Mouse (Mus musculus) neural tube, embryonic 11.5 days (tissue): ENCODE measurements around the gene Mpo. TPM values are rescaled to one million over a fixed set of nuclear protein-coding genes. Genes with fewer than 3 reads are reported as not detected.

Experiments
- ATAC-seq: fragments of 200-750 bp; cut with Nextera tagmentation; 2 replicates; pipeline ENCODE4 v1.8.0; 2017; ENCODE audit warnings: moderate number of reproducible peaks, mild to moderate bottlenecking, moderate TSS enrichment, moderate library complexity; ENCODE audit not compliant: insufficient read depth, low FRiP score, low TSS enrichment
- DNase-seq: peaks from one replicate; pipeline ENCODE4 v3.0.0-alpha.2; 2015; ENCODE audit warnings: low spot score
- H3K27ac ChIP-seq: fragments of 300-500 bp; sonication (generic); 2 replicates; pipeline ENCODE4 v1.5.1; 2014; ENCODE audit warnings: low read depth, mild to moderate bottlenecking, low read length
- H3K27me3 ChIP-seq: fragments of 300-500 bp; sonication (generic); 2 replicates; pipeline ENCODE4 v1.6.1; 2014; ENCODE audit warnings: mild to moderate bottlenecking, low read length, mixed read lengths; ENCODE audit not compliant: control insufficient read depth, insufficient read depth
- H3K36me3 ChIP-seq: fragments of 300-500 bp; sonication (generic); 2 replicates; pipeline ENCODE4 v1.6.1; 2014; ENCODE audit warnings: mild to moderate bottlenecking, low read length, moderate library complexity, mixed read lengths; ENCODE audit not compliant: control insufficient read depth, insufficient read depth
- H3K4me1 ChIP-seq: fragments of 300-500 bp; sonication (generic); 2 replicates; pipeline ENCODE4 v1.6.1; 2014; ENCODE audit warnings: low read length, mixed read lengths; ENCODE audit not compliant: control insufficient read depth, insufficient read depth
- H3K4me2 ChIP-seq: fragments of 300-500 bp; sonication (generic); 2 replicates; pipeline ENCODE4 v1.6.1; 2014; ENCODE audit warnings: low read depth, mild to moderate bottlenecking, moderate library complexity
- H3K4me3 ChIP-seq: fragments of 300-500 bp; sonication (generic); 2 replicates; pipeline ENCODE4 v1.5.1; 2014; ENCODE audit warnings: low read depth, low read length
- H3K9ac ChIP-seq: fragments of 300-500 bp; sonication (generic); 2 replicates; pipeline ENCODE4 v1.6.1; 2014; ENCODE audit warnings: mild to moderate bottlenecking, low read length
- H3K9me3 ChIP-seq: fragments of 300-500 bp; sonication (generic); 2 replicates; pipeline ENCODE4 v1.6.1; 2016; ENCODE audit warnings: low read length; ENCODE audit not compliant: control insufficient read depth
- WGBS: fragments of 180-500 bp; shearing (Covaris S2); extraction: QIAGEN DNeasy Blood & Tissue Kit; methylation state at CpG from one replicate; pipeline ENCODE4 v1.1.7; 2014; 5-methylcytosine and 5-hydroxymethylcytosine counted together
- polyA plus RNA-seq: library from polyadenylated mRNA; unstranded; fragments of >200 nt; fragmentation: Nextera tagmentation; extraction: Ambion mirVana; gene quantifications from 2 replicates; pipeline ENCODE4 v1.2.1, GENCODE M21; 2014

The Mpo gene
- polyA plus RNA-seq, 1 experiment from 2014 or later = 7.7 TPM

GRCm38 (mm10) chr11:87750043-87750421 lies 43.3 kb upstream of the Mpo start:
- no peak for ATAC-seq
- H3K4me1 ChIP-seq = no peaks in the 10 kb centered on the region
- WGBS = 81% methylated on average over 11 of the region's 11 CpGs

GRCm38 (mm10) chr11:87750521-87750920 lies 42.9 kb upstream of the Mpo start:
- no peak overlapping the region for H3K4me2 ChIP-seq
- no peak overlapping the region for H3K4me3 ChIP-seq
- no peaks in the 10 kb centered on the region for H3K9me3 ChIP-seq
- no peaks in the 10 kb centered on the region for H3K36me3 ChIP-seq
- 80% methylated on average over 3 of the region's 3 CpGs for WGBS
- H3K27ac ChIP-seq = no peak overlapping the region
- DNase-seq = no peak
- no peak overlapping the region for H3K9ac ChIP-seq
- H3K27me3 ChIP-seq = no peaks in the 10 kb centered on the region
- H3K4me1 ChIP-seq = no peaks in the 10 kb centered on the region
- no peak for ATAC-seq

More at GRCm38 (mm10) chr11:87750043-87750421, 43.3 kb upstream of the Mpo start:
- no peaks in the 10 kb centered on the region for H3K36me3 ChIP-seq
- H3K9me3 ChIP-seq = no peaks in the 10 kb centered on the region
- H3K4me3 ChIP-seq = no peak overlapping the region
- no peak overlapping the region for H3K27ac ChIP-seq
- no peak for DNase-seq
- H3K27me3 ChIP-seq = no peaks in the 10 kb centered on the region
- H3K9ac ChIP-seq = no peak overlapping the region
- no peak overlapping the region for H3K4me2 ChIP-seq

GRCm38 (mm10) chr11:87751031-87751430 lies 42.4 kb upstream of the Mpo start:
- Histone ChIP-seq H3K27ac (no peak overlapping the region), H3K4me2 (no peak overlapping the region), H3K27me3 (no peaks in the 10 kb centered on the region), H3K4me1 (no peaks in the 10 kb centered on the region), H3K9ac (no peak overlapping the region), H3K4me3 (no peak overlapping the region), H3K36me3 (no peaks in the 10 kb centered on the region), H3K9me3 (no peaks in the 10 kb centered on the region)
- 83% methylated on average over 8 of the region's 8 CpGs for WGBS
- no peak for ATAC-seq
- no peak for DNase-seq

DNA sequence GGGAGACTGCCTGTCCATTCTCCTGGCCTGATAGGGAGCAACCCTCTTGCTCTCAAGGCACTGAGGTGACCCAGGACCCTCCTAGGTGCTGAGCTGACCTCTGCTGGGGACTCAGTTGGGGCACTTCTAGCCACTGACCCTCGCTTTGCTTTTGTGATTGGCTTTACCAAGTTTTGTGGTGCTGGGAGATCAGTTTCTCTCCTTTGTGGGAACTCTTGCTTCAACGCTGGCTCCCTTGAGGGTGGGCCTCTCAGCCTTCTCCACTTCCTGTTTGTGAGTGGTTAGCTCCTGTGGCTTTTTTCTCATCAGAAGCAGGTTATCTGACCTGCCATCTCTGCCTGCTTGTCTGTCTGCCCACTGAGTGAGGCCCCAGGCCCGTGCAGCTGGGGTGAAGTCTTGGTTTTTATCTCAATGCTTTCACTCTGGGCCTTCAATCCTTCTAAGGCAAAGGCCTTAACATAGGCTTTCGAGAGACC lies 41.9 kb upstream of the Mpo start:
- ATAC-seq = no peak
- no peaks in the 10 kb centered on the region for H3K9me3 ChIP-seq
- no peaks in the 10 kb centered on the region for H3K27me3 ChIP-seq
- H3K27ac ChIP-seq = no peak overlapping the region
- H3K4me1 ChIP-seq = no peaks in the 10 kb centered on the region
- WGBS = 66% methylated on average over 4 of the region's 4 CpGs
- no peak overlapping the region for H3K4me2 ChIP-seq
- DNase-seq = no peak
- H3K9ac ChIP-seq = no peak overlapping the region
- no peak overlapping the region for H3K4me3 ChIP-seq
- no peaks in the 10 kb centered on the region for H3K36me3 ChIP-seq

DNA sequence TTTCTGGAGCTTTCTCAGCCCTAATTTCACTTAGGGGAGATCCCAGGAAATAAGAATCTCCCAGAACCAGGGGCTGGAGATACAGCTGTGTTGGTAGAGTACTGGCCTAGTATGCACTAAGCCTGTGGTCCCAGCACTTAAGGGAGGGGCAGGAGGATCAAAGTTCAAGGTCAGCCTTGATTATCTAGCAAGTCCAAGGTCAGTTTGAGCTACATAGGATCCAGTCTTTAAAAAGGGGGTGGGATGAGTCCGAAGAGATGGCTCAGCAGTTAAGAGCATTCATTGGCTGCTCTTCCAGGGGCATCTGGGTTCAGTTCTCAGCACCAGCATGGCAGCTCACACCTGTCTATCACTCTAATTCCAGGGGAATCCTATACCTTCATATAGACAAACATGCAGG lies 41.1 kb upstream of the Mpo start:
- H3K4me3 ChIP-seq = no peak overlapping the region
- H3K36me3 ChIP-seq = no peaks in the 10 kb centered on the region
- no peak overlapping the region for H3K9ac ChIP-seq
- WGBS = 80% methylated on average over 1 of the region's 1 CpGs
- H3K27me3 ChIP-seq = no peaks in the 10 kb centered on the region
- no peaks in the 10 kb centered on the region for H3K9me3 ChIP-seq
- H3K4me2 ChIP-seq = no peak overlapping the region
- ATAC-seq = no peak
- H3K27ac ChIP-seq = no peak overlapping the region
- no peaks in the 10 kb centered on the region for H3K4me1 ChIP-seq
- no peak for DNase-seq

GRCm38 (mm10) chr11:87753255-87753654 lies 40.1 kb upstream of the Mpo start:
- WGBS = 90% methylated on average over 8 of the region's 8 CpGs
- ATAC-seq (no peak), DNase-seq (no peak)
- Histone ChIP-seq H3K4me1 (no peaks in the 10 kb centered on the region), H3K9ac (no peak overlapping the region; the same call in 1 of the 2 replicates), H3K36me3 (no peaks in the 10 kb centered on the region), H3K9me3 (no peaks in the 10 kb centered on the region), H3K4me3 (no peak overlapping the region), H3K4me2 (no peak overlapping the region), H3K27ac (no peak overlapping the region), H3K27me3 (no peaks in the 10 kb centered on the region)

GRCm38 (mm10) chr11:87753891-87754501 lies 39.4 kb upstream of the Mpo start:
- Histone ChIP-seq H3K9ac (no peak overlapping the region), H3K9me3 (no peaks in the 10 kb centered on the region), H3K36me3 (no peaks in the 10 kb centered on the region), H3K27me3 (no peaks in the 10 kb centered on the region), H3K4me3 (no peak overlapping the region), H3K4me1 (no peaks in the 10 kb centered on the region), H3K4me2 (no peak overlapping the region), H3K27ac (no peak overlapping the region)
- DNase-seq (no peak), ATAC-seq (no peak)
- WGBS = 86% methylated on average over 5 of the region's 5 CpGs

DNA sequence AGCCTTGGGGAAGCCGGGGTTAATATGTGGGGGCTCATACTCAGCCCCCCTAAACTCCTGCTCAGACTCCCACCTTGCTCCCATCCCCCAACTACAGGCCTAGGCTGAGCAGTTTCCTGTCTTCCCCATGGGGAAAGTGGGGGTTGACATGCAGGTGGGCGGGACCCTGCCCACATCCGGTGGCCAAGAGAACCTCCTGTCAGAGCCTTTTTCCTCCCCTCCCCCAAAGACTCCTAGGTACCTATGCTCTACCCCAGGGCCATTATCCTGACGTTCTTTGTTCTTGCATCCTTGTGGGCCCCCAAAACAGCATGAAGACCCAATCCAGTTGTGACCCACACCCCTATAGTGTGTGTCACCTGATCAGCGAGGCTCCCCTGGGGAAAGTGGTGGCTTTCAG lies 38.8 kb upstream of the Mpo start:
- Histone ChIP-seq H3K9me3 (no peaks in the 10 kb centered on the region), H3K27ac (no peak overlapping the region), H3K27me3 (no peaks in the 10 kb centered on the region), H3K4me2 (no peak overlapping the region), H3K9ac (no peak overlapping the region), H3K36me3 (no peaks in the 10 kb centered on the region), H3K4me3 (no peak overlapping the region), H3K4me1 (no peaks in the 10 kb centered on the region)
- no peak for ATAC-seq
- 81% methylated on average over 5 of the region's 5 CpGs for WGBS
- DNase-seq = no peak

DNA sequence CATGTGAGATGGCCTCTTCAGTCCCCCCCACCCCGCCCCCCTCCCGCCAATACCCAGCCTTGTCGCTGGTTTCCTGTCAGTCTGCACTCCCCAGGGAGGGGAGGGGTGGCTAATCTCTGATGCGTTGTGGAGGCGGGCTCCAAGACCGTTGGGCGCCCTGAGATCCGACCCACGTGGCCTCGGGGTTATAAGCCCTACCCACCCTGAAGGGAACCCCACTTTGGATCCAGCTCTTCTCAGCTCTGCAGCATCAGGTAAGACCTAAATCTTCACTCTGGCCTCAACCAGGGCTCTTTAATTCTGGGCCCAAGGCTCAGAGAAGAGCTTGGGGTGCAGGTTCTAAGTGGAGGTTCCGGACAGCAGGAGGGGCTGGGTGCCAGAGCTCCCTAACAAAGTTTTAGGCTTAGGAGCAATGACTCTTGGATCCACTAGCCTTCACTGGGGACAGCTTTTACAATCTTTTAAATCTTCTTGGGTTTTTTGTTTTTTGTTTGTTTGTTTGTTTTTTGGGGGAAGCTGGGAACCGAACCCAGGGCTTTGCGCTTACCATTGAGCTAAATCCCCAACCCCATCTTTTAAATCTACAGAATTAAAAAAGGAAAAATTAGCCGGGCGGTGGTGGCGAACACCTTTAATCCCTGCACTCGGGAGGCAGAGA lies 37.9 kb upstream of the Mpo start:
- peaks cover 2% of the 10 kb centered on the region for H3K27me3 ChIP-seq
- H3K36me3 ChIP-seq = no peaks in the 10 kb centered on the region
- H3K9me3 ChIP-seq = no peaks in the 10 kb centered on the region
- H3K9ac ChIP-seq = no peak overlapping the region
- no peak overlapping the region for H3K27ac ChIP-seq
- DNase-seq (no peak), ATAC-seq (no peak)
- H3K4me3 ChIP-seq = no peak overlapping the region
- no peak overlapping the region for H3K4me2 ChIP-seq
- 75% methylated on average over 15 of the region's 17 CpGs for WGBS
- H3K4me1 ChIP-seq = no peaks in the 10 kb centered on the region
